Mouse (Mus musculus) erythroblast, embryonic 14.5 days (primary cell): ENCODE measurements around the gene 1700001P01Rik. TPM values are rescaled to one million over a fixed set of nuclear protein-coding genes. Genes with fewer than 3 reads are reported as not detected.

Source experiments
- H3K27me3 ChIP-seq: 2 replicates; pipeline ENCODE4 v1.6.1; 2012; ENCODE audit warnings: inconsistent platforms; ENCODE audit not compliant: control insufficient read depth
- H3K36me3 ChIP-seq: 2 replicates; pipeline ENCODE4 v1.6.1; 2012; ENCODE audit warnings: mild to moderate bottlenecking, inconsistent platforms; ENCODE audit not compliant: control insufficient read depth
- H3K4me1 ChIP-seq: 2 replicates; pipeline ENCODE4 v1.6.1; 2012; ENCODE audit warnings: inconsistent platforms; ENCODE audit not compliant: control insufficient read depth
- H3K4me3 ChIP-seq: replicated peaks from 2 replicates; pipeline ENCODE3; 2012; ENCODE audit warnings: moderate library complexity, mild to moderate bottlenecking, inconsistent platforms
- H3K9me3 ChIP-seq: 2 replicates; pipeline ENCODE4 v1.6.1; 2012; ENCODE audit warnings: low read length, inconsistent platforms, mixed read lengths; ENCODE audit not compliant: control insufficient read depth
- GATA1 ChIP-seq: IDR thresholded peaks from 2 replicates; pipeline ENCODE4 v1.6.1; 2012; ENCODE audit warnings: low read length, inconsistent platforms, mixed read lengths
- TAL1 ChIP-seq: IDR thresholded peaks from 3 replicates; pipeline ENCODE4 v1.6.1; 2012; ENCODE audit warnings: low read length, inconsistent platforms, mixed read lengths
- polyA plus RNA-seq: library from polyadenylated mRNA; stranded (reverse); fragments of >175 nt; gene quantifications from 2 replicates; pipeline ENCODE4 v1.2.3, GENCODE M21; 2012

1700001P01Rik gene
- polyA plus RNA-seq = not detected in 2 replicates

GRCm38 (mm10) chr11:97775808-97776496, at the start of gene 1700001P01Rik:
Gene 1700001P01Rik (minus strand): TSS chr11:97775918.
- Histone ChIP-seq H3K4me1 (peaks cover 27% of the 10 kb centered on the region), H3K4me3 (no peak within 1 kb of the TSS), H3K27me3 (no peaks in the 10 kb centered on the region), H3K9me3 (no peaks in the 10 kb centered on the region), H3K36me3 (peaks cover 60% of the 10 kb centered on the region)
- TF ChIP-seq TAL1 (no peak), GATA1 (no peak)

GRCm38 (mm10) chr11:97825295-97825694, 49.6 kb upstream of the 1700001P01Rik start:
- H3K4me1 ChIP-seq = peaks cover 7% of the 10 kb centered on the region
- peaks cover 5% of the 10 kb centered on the region; the same call in 1 of the 2 replicates for H3K36me3 ChIP-seq
- H3K4me3 ChIP-seq = no peak overlapping the region

GRCm38 (mm10) chr11:97824895-97825294, 49.2 kb upstream of the 1700001P01Rik start:
- Histone ChIP-seq H3K4me3 (no peak overlapping the region), H3K36me3 (peaks cover 5% of the 10 kb centered on the region; the same call in 1 of the 2 replicates), H3K27me3 (no peaks in the 10 kb centered on the region), H3K4me1 (peaks cover 7% of the 10 kb centered on the region), H3K9me3 (no peaks in the 10 kb centered on the region)
- TF ChIP-seq GATA1 = no peak
- TF ChIP-seq TAL1 = no peak

More at GRCm38 (mm10) chr11:97825295-97825694, 49.6 kb upstream of the 1700001P01Rik start:
- Histone ChIP-seq H3K27me3 (no peaks in the 10 kb centered on the region), H3K9me3 (no peaks in the 10 kb centered on the region)
- no peak for TF ChIP-seq GATA1

GRCm38 (mm10) chr11:97824168-97824567, 48.5 kb upstream of the 1700001P01Rik start:
- H3K27me3 ChIP-seq = no peaks in the 10 kb centered on the region
- no peak overlapping the region for H3K4me3 ChIP-seq
- TF ChIP-seq TAL1 (no peak), GATA1 (no peak)
- H3K36me3 ChIP-seq = peaks cover 5% of the 10 kb centered on the region; the same call in 1 of the 2 replicates
- no peaks in the 10 kb centered on the region for H3K9me3 ChIP-seq
- peaks cover 7% of the 10 kb centered on the region for H3K4me1 ChIP-seq

- H3K4me1 ChIP-seq = peaks cover 18% of the 10 kb centered on the region
- peaks cover 5% of the 10 kb centered on the region; the same call in 1 of the 2 replicates for H3K36me3 ChIP-seq
- TF ChIP-seq TAL1 (no peak), GATA1 (no peak)
- H3K4me3 ChIP-seq = no peak overlapping the region
- no peaks in the 10 kb centered on the region for H3K27me3 ChIP-seq
- no peaks in the 10 kb centered on the region for H3K9me3 ChIP-seq
These were observed 47.3 kb upstream of the 1700001P01Rik start for GRCm38 (mm10) chr11:97822840-97823603.

GRCm38 (mm10) chr11:97821401-97822064, 45.8 kb upstream of the 1700001P01Rik start:
- no peaks in the 10 kb centered on the region for H3K9me3 ChIP-seq
- no peaks in the 10 kb centered on the region for H3K27me3 ChIP-seq
- TF ChIP-seq GATA1 (no peak), TAL1 (no peak)
- H3K36me3 ChIP-seq = peaks cover 9% of the 10 kb centered on the region; the same call in 1 of the 2 replicates
- H3K4me3 ChIP-seq = no peak overlapping the region
- H3K4me1 ChIP-seq = peaks cover 31% of the 10 kb centered on the region

GRCm38 (mm10) chr11:97820840-97821239, 45.1 kb upstream of the 1700001P01Rik start:
- H3K36me3 ChIP-seq = peaks cover 9% of the 10 kb centered on the region; the same call in 1 of the 2 replicates
- TF ChIP-seq TAL1 (no peak), GATA1 (no peak)
- H3K4me1 ChIP-seq = peaks cover 31% of the 10 kb centered on the region
- no peaks in the 10 kb centered on the region for H3K9me3 ChIP-seq
- no peak overlapping the region for H3K4me3 ChIP-seq
- no peaks in the 10 kb centered on the region for H3K27me3 ChIP-seq

GRCm38 (mm10) chr11:97819923-97820322, 44.2 kb upstream of the 1700001P01Rik start:
- Histone ChIP-seq H3K36me3 (peaks cover 8% of the 10 kb centered on the region; the same call in 1 of the 2 replicates), H3K4me1 (peaks cover 31% of the 10 kb centered on the region), H3K4me3 (no peak overlapping the region), H3K9me3 (no peaks in the 10 kb centered on the region), H3K27me3 (no peaks in the 10 kb centered on the region)
- TF ChIP-seq GATA1 (no peak), TAL1 (no peak)
